Mouse (Mus musculus) testis, postnatal 14 days (tissue): ENCODE results near the gene Rpl26.

Experiments
- DNase-seq: peaks from one replicate; pipeline ENCODE4 v3.0.0; 2021; ENCODE audit warnings: low spot score

The Rpl26 gene

DNA sequence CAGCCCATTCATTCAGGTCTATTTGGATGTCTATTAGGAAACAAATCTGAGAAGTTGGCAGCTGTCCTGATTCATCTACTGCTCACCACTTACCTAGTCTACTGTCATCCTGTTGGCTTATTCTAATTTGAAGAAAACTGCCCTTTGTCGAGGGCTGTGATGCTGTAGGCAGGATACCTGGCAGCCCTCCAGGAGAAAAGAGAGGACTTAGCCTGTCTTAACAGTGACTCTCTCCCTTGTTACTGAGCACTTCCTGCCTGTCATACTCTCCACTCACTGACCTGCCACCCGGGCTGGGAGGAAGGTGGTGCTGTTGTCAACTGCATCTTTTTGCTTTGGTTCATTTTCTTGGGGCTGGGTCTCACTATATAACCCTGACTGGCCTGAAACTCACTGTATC lies 10.8 kb upstream of the Rpl26 start:
- no peak for DNase-seq

DNA sequence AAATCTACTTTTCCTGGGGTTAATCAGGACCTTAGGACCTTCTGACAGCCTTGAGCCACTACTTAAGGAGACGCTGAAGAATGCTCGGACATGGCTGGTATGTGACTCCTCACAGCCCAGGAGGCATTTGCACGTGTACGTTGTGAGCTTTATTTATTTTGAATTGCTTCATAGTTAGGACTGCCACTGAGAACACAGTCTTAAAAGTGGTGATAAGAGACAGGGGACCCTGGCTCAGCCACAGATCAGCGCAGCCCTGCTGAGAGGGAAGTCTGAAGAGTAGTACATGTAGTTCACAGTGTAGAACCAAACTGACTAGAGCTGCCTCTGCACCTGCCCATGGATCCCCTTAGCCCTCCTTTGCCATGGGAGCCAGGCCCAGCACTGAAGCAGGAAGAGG lies 9.6 kb upstream of the Rpl26 start:
- no peak for DNase-seq

DNA sequence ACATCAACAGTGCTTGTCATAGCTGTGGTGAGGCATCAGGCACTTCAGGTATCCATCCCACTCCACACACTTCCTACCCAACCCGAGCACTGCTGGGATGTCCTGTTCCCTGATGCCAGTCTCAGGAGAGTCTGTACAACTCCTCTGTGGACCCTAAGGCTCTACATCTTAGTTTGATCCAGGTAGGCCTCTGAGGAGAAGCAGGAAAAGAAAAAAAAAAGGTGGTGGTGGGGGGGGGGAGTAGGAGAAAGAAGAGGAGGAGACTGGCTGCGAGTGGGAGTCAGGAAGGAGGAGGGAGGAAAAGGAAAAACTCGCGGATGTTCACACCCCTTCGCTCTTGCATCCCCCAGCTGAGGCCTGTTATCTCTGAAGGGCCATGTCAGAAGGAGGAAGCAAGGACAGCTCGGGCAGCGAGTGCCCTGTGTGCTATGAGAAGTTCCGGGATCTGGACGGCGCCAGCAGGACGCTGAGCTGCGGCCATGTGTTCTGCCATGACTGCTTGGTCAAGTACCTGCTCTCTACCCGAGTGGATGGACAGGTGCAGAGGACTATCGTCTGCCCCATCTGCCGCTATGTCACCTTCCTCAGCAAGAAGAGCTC lies 9.1 kb upstream of the Rpl26 start:
- no peak for DNase-seq

DNA sequence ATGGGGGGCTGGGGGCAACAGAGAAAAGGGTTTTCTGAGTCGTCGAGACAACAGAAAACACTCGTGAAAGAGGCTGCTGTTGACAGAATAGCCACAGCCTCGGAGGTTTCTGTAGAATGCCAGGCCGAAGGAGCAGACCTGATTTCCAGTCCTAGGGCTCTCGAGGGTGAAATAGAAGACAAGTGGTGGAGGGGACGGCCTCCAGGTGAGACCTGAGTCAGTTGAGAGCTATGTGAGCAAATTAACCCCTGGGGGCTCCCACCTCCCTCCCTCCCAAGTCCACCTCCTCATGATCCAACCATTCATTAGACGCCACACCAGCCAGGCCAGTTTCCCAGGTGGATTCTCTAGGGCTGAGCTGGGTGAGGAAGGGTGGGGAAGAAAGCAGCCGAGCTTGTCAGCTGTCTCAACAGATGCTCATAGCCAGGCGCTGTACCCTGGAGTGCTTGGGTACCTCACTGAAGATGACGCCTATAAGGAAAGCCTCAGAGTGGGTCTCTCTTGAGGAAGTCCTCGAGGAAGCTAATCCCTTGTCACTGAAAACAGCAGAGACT lies 7.4 kb upstream of the Rpl26 start:
- DNase-seq: no peak

DNA sequence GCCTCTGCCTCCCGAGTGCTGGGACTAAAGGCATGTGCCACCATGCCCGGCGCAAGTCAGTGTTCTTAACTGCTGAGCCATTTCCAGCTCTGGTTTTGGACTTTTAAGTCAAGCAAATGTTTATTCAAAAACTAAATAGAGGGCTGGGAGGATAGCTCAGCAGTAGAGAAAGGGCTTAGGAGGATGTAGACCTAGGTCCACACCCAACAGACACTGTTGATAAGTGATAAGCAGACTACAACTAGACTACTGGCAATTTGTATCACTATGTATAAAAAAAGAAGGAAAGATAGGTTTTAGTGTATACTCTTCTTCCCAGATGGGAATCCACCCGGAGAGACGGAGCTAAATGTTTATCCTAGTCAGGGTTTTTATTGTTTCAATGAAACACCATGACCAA lies 5.1 kb upstream of the Rpl26 start:
- no peak for DNase-seq

DNA sequence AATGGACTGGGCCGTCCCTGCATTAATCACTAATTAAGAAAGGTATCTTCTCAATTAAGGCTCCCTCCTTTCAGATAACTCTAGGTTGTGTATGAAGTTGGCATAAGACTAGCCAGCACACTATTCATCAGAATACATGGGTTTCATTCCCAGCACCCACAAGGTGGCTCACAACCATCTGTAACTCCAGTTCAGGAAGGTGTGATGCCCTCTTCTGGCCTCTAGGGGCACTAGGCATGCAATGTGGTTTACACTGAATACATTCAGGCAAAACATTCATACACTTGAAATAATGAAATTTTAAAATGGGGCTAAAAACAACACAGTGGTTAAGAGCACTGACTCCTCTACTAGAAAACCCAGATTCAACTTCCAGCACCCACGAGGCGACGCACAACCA lies 4.3 kb upstream of the Rpl26 start:
- DNase-seq: no peak

DNA sequence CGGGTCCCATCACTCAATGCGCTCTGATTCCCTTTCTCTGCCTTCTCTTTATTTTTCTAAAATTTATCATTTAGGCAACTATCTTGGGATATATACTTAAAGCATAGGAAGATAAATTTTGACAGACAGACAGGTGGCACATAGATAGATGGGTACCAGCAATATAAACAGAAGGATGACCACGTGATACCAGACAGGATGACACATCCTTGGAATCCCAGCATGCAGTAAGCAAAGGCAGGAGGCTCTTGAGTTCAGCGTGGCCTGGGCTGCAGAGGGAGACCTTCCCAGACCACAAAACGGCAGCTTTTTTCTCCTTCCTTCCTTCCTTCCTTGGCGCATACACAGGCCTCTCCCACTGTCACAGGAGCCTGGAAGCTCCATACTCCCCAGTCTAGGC lies 3.5 kb upstream of the Rpl26 start:
- no peak for DNase-seq

DNA sequence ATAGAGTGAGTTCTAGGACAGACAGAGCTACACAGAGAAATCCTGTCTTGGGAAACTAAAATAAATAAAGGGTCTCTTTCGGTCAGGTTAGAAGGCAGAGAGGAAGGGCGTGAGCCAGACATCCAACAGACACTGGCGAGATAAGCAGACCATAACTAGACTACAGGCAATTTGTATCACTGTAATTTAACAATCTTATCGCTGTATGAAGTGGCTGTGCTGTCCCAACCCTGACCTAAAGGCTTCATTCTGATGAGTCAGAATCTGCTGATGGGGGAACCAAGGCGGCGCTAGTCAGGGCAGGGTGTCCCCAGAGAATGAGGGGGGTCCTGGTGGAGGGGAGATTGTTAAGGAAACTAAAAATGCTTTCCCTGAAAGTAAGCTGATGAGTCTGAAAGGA lies 2.6 kb upstream of the Rpl26 start:
- no peak for DNase-seq

DNA sequence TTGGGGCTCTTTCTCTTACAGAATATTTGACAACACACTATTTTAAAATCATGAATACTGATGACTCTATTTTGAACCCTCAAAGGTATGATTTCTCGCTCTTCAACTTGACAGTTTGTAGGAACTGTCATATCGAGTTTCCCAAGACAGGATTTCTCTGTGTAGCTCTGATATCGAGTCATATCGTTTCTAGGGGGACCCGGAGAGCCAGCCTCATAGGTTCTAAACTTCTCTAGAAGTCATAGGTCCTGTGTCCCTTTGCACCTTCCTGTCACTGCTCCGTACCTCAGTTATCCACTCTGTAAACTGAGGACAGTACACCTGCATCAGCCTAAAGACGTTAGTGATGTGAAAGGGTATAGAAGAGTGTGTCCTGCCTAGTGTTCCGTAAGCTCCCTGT lies 1.6 kb upstream of the Rpl26 start:
- DNase-seq: no peak

DNA sequence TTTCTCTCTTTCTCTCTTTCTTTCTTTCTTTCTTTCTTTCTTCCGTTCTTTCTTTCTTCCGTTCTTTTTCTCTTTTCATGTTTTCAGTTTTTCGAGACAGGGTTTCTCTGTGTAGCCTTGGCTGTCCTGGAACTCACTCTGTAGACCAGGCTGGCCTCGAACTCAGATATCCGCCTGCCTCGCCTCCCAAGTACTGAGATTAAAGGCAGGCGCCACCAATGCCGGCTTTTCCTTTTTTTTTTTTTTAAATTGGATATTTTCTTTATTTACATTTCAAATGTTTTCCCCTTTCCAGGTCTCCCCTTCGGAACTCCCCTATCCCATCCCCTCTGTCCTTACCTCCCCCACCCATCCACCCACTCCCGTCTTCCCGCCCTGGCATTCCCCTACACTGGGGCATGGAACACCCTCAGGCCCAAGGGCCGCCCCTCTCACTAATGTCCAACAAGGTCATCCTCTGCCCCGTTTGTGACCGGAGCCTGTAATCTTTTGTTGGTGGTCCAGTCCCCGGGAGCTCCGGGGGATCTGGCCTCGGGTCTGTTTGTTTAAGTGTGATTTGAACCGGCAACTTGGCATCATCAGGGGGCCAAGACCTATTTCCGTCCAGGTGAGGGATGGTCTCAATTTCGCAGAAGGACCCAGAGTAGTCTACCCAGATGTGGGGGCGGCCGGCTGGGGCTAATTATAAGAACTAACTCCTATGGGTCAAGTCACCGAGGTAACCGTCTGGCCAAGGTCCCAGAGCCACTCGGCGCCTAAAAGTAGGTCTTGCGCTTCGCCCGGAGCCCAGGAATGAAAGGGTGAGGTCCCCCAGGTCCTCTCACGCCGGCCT lies 648 bp upstream of the Rpl26 start:
- no peak for DNase-seq

DNA sequence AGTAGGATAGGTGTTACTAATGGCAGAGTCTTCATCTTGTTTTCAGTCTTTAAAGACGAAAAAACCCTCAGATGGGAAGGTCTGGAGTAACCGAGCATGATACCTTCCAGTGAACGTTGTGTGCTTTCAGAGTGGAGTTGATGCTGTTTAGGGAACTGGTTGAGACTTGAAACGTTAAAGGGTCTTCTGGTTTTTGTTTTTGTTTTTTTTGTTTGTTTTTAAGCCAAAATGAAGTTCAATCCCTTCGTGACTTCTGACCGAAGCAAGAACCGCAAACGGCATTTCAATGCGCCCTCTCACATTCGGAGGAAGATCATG lies 623 bp downstream of the Rpl26 start:
- no peak for DNase-seq

DNA sequence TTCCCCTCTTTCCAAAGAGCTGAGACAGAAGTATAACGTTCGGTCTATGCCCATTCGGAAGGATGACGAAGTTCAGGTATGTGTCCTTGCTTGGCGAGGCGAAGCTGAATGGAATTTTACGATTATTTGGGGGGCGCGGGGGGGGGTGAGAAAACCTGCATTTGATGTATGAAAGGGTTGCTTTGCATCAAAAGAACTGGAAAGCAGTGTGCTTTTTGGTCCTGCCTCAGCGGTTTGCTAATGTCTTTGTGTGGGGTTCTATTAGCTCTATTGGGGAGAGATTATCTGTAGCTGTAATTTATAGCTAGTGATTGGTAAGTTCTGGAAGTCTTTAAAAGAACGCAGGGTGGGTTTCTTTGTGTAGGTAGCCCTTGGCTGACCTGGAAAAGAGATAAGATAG lies 984 bp downstream of the Rpl26 start:
- DNase-seq: no peak

DNA sequence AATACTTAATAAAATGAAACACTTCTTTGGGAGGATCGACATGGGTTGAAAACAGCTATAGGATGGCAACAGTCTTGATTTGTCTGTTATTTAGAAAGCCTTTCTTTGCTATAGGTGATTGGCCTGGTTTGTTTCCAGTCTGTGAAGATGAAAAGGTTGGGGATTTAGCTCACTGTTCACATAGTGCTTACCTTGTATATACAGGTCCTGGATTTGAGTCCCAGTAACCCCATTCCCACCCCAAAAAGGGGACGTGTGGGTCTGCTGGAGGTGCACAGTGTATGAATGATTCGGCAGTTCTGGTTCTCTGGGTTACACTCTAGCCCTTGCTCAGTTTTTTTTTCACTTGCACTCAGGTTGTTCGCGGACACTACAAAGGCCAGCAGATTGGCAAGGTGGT lies 1.4 kb downstream of the Rpl26 start:
- no peak for DNase-seq

DNA sequence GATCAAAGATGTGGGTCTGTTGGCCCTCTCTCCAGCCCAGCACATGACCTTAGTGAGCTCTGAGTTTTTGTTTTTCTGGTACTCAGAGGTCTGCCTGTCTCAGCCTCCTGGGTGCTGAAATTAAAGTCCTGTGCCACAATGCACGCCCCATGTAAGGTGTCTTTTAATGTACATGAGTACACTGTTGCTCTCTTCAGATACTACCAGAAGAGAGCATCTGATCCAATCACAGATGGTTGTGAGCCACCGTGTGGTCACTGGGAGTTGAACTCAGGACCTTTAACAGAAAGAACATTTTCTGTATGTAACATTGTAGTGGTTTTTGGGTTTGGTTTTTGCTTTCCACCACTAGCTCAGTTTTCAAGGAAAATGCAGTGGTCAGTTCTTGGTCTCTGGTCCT lies 2.4 kb downstream of the Rpl26 start:
- no peak for DNase-seq

DNA sequence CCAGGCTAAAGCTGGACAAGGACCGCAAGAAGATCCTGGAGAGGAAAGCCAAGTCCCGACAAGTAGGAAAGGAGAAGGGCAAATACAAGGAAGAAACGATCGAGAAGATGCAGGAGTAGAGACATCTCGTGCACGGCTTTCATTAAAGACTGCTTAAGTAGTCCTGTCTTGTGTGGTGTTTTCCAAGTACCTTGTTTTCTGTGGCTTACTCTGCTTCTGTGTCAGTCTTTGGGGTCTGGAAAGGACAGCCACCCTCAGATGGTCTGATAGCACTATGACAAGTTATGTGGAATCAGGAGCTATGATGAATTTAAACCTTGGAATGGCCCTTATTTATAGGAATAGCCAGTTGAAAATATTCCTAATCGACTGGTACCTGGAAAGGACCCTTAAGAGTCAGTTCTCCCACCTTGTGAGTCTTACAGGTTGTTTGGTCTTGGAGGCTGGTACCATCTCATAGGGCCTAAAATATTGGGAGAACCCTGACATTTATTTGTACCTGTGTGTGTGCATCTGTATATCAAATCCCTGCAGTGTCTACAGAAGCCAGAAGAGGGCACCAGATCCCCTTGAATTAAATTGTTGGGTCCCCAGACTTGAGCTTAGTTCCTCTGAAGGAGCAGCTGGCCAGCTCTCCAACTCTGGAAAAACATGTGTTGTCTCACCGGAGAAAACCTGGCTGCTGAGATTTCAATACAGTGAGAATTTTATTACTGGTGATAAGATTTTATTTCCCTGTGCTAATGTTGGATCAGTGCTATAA lies 3.2 kb downstream of the Rpl26 start:
- no peak for DNase-seq

DNA sequence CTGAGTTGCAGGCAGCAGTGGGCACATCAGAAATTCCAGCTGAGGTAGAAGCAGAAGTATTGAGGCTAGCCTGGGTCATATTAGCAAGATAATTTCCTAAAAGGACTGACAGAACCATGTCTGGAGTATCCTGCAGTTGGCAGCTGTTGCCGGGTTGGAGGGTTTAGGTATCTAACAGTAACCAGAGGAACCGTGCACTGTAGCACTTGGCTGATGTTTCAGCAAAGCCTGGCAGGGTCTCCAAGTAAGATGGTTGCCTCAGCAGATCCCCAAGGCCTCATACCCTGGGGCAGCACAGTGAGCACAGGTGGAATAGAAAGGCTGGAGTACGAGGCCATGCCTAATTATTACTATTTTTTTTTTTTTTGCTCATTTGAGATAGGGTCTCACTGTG lies 3.8 kb downstream of the Rpl26 start:
- no peak for DNase-seq

DNA sequence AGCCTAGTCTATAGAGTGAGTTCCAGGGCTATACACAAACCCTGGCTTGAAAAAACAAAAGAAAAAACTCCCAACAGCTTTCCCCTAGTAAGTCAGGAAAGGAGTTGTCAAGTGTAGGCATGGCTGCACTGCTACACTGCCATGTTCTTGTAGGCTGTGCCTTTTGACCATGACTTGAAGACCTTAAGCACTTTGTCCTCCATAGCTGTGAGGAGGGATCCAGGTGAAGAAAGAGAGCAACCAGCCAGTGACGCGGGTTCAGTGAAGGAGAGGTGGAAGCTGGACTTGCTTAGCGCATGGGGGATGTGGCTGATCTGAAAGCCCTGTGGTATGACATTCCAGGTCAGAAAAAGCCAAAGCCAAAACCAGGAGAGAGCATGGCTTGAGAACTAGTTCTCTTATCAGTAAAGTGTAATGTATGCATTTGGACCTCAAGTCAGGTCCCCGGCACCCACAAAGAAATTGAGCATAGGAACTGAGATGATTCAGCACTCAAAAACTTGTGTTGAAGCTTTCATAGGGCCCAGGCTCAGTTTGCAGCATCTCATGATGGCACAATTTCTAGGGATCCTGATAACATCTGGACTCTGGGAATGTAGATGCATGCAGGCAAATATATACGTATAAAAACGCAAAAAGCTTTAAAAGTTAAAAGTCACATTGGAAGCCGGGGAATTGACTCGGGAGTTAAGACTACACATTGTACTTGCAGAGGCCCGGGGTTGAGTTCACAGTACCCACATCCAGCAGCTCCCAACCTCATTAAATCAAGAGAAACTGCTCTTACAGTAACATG lies 4.5 kb downstream of the Rpl26 start:
- DNase-seq: no peak

DNA sequence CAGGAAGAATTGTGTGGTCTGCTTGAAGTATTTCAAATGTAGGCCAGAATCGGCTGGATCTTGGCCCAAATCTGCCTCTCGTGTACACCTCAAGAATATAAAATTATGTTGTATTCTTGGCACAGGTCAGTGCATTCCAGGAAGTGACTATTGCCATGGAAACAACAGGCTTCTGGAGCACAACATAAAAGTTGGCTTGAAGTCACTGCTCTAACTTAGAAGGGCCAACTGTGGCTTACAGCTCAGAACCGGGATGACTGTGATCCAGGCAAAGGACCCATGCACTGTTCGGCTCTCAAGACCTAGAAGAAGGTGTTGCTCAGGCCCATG lies 5.0 kb downstream of the Rpl26 start:
- DNase-seq: no peak

DNA sequence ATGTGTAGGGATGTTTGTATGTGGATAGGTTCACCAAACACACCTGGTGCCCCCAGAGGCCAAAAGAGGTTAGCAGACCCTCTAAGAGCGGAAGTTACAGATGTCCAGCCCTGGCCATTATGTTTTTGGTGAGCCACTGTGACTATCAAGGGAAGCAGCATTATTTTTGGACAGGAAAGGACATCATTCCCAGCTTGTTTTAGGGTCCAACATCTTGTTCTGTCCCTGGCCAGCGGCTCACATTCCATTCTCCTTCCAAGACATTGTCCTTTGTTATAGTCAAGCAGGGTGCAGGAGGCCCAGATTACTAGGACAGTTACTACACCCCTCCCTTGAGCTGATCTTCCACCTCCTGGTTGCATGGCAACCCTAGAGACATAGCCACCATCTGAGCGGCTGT lies 5.9 kb downstream of the Rpl26 start:
- DNase-seq: no peak

DNA sequence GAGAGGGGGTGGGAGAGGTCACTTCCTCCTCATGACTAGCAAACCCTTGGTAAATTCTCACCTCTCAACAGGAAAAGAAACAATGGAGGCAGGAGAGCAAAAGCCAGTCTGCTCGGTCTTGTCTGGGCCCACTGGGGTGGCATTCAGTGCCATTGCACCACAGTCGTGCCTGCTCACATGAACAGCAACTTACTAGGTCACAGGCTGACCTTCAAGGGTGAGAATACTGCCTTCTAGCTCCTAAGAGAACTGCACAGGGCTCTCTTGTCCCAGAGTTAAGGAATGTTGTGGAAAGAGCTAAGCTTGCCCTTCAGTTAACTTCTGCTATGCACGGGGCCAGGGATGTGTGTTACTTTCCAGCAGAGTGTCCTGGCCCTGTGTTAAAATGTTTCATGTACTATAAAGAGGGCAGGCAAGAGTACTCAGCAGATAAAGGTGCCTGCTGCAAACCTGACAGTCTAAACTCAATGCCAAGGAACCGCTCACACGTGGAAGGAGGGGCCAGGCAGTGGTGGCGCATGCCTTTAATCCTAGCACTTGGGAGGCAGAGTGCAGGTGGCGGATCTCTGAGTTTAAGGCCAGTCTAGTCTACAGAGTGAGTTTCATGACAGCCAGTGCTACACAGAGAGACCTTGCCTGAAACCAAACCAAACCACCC lies 7.6 kb downstream of the Rpl26 start:
- DNase-seq: no peak

DNA sequence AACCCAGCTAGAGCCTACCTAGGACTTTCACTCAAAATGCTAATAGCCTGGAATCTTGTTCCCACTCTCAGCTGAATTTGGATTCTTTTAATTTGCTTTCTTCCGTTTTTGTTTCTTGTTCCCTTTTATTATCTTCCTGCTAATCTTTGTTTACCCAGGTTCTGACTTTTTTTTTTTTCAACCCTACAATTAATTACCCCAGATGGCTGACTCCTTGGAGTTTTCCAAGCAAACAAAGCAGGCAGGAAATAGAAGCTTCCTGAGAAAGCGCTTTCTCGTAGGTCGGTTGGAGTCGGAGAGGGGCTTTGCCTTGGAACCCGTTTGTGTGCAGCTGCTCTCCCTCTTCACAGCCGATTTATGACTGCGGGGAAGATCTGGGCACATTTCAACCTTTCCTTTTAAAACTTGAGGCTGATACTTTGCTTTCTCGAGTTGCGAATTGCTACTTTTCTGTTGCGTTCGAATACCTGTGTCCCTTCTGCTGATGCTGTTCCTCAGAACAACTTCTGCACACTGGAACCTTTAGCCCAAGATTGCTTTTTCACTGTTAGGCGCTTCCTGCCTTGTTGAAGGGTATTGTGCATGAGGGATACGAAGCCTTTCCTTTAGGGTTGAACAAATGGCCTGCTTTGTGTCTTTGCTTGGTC lies 10.3 kb downstream of the Rpl26 start:
- DNase-seq: no peak

DNA sequence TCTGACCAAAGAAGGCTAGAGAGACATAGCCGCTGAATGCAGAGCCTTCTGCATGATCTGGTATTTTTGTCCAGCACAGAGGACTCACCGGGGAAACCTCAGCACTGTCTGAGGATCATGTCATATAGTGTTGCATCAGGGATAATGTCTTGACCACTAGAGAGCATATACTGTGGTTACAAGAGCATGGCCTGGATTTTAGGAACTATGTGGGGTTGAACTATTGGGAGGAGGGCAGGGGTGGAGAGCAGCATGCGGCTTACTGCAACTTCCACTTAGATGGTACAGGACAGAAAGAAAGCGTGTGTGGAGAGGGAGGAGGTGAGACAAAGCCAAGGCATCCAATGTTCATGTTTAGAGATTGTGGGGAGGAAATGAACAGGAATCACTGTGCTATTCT lies 13.2 kb downstream of the Rpl26 start:
- DNase-seq: no peak
